Mouse (Mus musculus): Measurements from ENCODE around the gene Stub1. TPM values are rescaled to one million over a fixed set of nuclear protein-coding genes. Genes with fewer than 3 reads are reported as not detected.
A peak's percentile ranks its signal among the peaks of the same experiment; 100 is the strongest.

Stub1 gene
- polyA plus RNA-seq, 1 experiment from 2014 or later: 316 TPM

DNA sequence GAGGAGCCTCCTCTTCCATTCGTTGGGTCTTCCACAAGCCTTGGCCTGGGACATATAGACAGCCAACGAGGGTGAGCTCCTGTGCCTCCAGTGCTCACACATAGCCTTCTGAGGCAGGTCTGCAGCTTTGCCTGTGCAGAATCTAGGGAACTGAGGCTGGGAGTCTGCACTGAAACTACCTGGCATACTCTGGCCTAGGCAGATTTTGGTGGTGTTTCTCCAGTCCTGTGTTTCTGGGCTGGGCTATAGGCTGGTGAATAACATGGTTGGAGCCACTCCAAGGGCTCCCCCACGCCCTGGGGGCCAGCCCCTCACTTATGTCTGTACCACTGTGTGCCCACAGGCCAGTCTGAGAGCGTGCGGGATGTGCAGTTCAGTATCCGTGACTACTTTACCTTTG lies 7.9 kb downstream of the Stub1 start:
- H3K4me2 ChIP-seq: peak overlapping the region; percentile 99
- peaks cover 8% of the 10 kb centered on the region for H3K27me3 ChIP-seq
- peak overlapping the region; percentile 69; the same call in 1 of the 2 replicates for H3K4me3 ChIP-seq
- ATAC-seq (ENCODE audit: low read depth): no peak
- no peak overlapping the region for H3K27ac ChIP-seq (replicated peaks)
- peak overlapping the region; percentile 91; the same call in 1 of the 2 replicates for H3K9ac ChIP-seq
- peaks cover 37% of the 10 kb centered on the region for H3K36me3 ChIP-seq
- peaks cover 68% of the 10 kb centered on the region for H3K4me1 ChIP-seq (replicated peaks)
- H3K9me3 ChIP-seq: no peaks in the 10 kb centered on the region
- WGBS: 89% methylated on average over 6 of the region's 6 CpGs

DNA sequence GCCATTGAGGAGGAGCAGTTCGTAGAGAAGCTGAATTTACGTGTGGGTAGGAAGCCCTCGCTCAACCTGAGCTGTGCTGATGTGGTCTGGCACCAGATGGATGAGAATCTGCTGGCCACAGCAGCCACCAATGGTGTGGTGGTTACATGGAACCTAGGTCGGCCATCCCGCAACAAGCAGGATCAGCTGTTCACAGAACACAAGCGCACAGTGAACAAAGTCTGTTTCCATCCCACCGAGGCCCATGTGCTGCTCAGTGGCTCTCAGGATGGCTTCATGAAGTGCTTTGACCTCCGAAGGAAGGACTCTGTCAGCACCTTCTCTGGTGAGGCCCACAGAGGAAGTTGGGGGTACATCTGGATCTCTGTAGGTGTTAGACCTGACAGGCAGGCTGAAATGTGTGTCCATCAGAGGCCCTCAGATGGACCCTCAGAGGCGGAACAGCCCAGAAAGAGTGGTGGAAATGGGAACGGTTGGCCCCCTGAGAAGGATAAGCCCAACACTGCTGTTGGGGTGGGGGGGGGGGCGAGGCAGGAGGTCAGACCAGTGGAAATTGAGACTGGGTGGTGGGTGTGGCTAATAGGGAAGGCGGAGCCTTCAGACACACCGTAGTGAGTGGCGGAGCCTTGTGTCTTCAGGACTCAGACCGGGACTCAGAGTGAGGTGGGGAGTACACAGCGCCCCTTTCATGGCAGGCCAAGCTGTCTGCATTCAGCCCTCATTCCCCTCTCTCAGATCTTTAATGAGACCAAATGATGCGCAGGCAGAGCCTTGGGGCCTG lies 8.7 kb downstream of the Stub1 start:
- 74% methylated on average over 16 of the region's 17 CpGs for WGBS
- H3K36me3 ChIP-seq: peaks cover 38% of the 10 kb centered on the region
- no peak overlapping the region for H3K27ac ChIP-seq (replicated peaks)
- H3K4me2 ChIP-seq: peak overlapping the region; percentile 99
- no peak for ATAC-seq (ENCODE audit: low read depth)
- H3K9me3 ChIP-seq: no peaks in the 10 kb centered on the region
- peak overlapping the region; percentile 91 for H3K9ac ChIP-seq
- H3K4me3 ChIP-seq: peak overlapping the region; percentile 69
- H3K27me3 ChIP-seq: peaks cover 16% of the 10 kb centered on the region
- peaks cover 61% of the 10 kb centered on the region for H3K4me1 ChIP-seq (replicated peaks)

DNA sequence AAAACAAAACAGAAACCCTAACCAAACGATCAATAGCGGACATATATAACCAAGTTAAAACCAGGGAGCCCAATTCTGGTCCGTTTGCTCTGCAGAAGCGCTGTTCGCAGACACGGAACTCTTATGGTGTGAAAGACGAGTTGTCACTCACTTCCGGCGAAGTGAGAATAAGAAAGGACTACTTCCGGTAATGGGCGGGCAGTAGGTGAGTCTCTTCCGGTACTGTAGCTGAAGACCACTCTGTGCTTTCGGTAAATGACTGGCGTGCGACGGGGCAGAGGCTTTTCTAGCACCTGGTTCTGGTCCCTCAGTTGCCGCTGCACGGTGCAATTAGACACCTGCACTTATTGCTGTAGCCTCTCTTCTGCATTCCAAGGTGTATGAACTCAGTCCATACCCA lies 9.8 kb downstream of the Stub1 start, which contains the start of gene Wdr24:
Gene Wdr24 (plus strand): TSS at position 176 of the 400 bp plus-strand sequence.
- H3K27me3 ChIP-seq: peaks cover 27% of the 10 kb centered on the region
- peaks cover 45% of the 10 kb centered on the region for H3K36me3 ChIP-seq
- peak within 1 kb of the TSS; percentile 99 for H3K4me2 ChIP-seq
- 1% methylated on average over 18 of the region's 18 CpGs for WGBS
- peak within 1 kb of the TSS; percentile 76 for H3K27ac ChIP-seq (replicated peaks)
- peak; percentile 44 for ATAC-seq (ENCODE audit: low read depth)
- peak within 1 kb of the TSS; percentile 69 for H3K4me3 ChIP-seq
- H3K9ac ChIP-seq: peak within 1 kb of the TSS; percentile 91
- no peaks in the 10 kb centered on the region for H3K9me3 ChIP-seq
- peaks cover 54% of the 10 kb centered on the region for H3K4me1 ChIP-seq (replicated peaks)

DNA sequence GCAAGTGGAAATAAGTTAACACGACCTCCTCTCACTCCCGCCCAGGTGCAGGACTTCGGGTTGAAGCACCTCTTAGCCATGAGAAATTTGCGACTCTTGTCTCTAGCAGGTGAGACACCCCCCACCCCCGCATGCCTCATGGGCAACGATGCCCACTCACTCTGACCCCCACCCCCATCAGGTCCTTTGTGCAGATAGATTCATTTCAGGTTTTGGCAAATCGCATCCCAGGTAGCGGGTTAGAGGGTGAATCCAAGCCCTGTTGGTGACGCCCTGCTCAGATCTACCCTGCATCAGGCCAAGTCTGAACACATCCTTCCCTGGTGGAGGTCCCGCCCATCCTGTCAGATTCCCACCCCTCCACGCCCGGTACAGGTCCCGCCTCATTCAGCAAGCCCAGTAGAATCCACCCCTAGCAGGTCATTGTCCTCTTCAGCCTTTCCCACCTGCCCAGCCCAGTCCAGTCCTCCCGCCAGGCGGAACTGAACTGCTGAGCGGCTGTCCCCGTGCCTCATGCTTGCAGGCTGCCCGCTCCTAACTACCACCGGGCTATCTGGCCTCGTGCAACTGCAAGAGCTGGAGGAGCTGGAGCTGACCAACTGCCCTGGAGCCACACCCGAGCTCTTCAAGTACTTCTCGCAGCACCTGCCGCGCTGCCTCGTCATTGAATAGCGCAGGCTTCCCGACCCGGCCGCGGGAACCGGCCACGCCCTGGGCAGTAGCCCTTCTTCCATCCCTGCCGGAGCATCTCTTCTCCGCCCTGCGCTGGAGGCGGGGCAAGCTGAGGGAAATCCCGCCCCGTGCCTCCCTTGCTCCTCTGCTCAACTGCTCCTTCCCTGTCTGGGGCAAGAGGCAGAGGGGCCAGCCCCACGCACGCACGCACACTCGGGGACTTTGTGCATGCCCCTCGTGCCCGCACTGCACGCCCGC lies 14.1 kb downstream of the Stub1 start:
- Histone ChIP-seq H3K9me3 (no peaks in the 10 kb centered on the region), H3K9ac (no peak overlapping the region), H3K4me3 (no peak overlapping the region), H3K27me3 (peaks cover 39% of the 10 kb centered on the region), H3K36me3 (peaks cover 39% of the 10 kb centered on the region), H3K4me1 (replicated peaks) (peaks cover 11% of the 10 kb centered on the region), H3K27ac (replicated peaks) (no peak overlapping the region), H3K4me2 (no peak overlapping the region)
- no peak for ATAC-seq (ENCODE audit: low read depth)
- 7% methylated on average over 46 of the region's 46 CpGs for WGBS

DNA sequence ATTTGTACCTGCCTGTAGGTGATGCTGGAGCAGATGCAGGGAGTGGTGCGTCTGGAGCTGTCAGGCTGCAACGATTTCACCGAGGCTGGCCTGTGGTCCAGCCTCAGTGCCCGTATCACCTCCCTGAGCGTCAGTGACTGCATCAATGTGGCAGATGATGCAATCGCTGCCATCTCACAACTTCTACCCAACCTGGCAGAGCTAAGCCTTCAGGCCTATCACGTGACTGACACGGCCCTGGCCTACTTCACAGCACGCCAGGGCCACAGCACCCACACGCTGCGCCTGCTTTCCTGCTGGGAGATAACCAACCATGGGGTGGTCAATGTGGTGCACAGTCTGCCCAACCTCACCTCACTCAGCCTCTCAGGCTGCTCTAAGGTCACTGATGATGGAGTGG lies 15.5 kb downstream of the Stub1 start:
- no peak overlapping the region for H3K9ac ChIP-seq
- WGBS: 88% methylated on average over 11 of the region's 11 CpGs

DNA sequence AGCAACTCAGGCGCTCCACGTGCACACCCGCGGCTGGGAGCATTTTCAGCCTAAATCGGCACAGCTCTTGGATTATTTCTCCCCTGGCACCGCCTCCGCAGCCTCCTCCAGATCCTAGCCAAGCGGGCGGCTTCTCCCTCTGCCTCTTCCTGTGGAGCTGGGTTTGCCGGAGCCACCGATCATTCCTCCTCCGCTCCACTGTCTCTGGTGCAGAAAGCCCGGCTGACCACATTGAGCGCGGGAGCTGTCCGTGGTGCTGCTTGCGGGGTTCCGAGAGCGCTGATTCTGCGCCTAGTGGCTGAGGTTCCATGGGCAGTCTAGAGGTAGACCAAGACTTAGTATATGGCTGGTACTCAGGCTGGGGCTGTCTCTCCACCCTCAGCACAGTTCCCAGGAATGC lies 19.7 kb downstream of the Stub1 start:
- Histone ChIP-seq H3K4me1 (replicated peaks) (peaks cover 47% of the 10 kb centered on the region), H3K4me3 (peak overlapping the region; percentile 21), H3K4me2 (peak overlapping the region; percentile 47), H3K27ac (replicated peaks) (no peak overlapping the region; the same call in 1 of the 2 replicates), H3K36me3 (peaks cover 26% of the 10 kb centered on the region), H3K9ac (peak overlapping the region; percentile 53), H3K27me3 (peaks cover 18% of the 10 kb centered on the region), H3K9me3 (no peaks in the 10 kb centered on the region)
- no peak for ATAC-seq (ENCODE audit: low read depth)
- under 1% methylated on average over 20 of the region's 20 CpGs for WGBS

More for the DNA sequence above, 15.5 kb downstream of the Stub1 start:
- no peak overlapping the region for H3K4me2 ChIP-seq
- peaks cover 16% of the 10 kb centered on the region for H3K4me1 ChIP-seq (replicated peaks)
- no peak overlapping the region for H3K27ac ChIP-seq (replicated peaks)
- no peak for ATAC-seq (ENCODE audit: low read depth)
- peaks cover 39% of the 10 kb centered on the region for H3K36me3 ChIP-seq
- peaks cover 39% of the 10 kb centered on the region for H3K27me3 ChIP-seq
- H3K4me3 ChIP-seq: no peak overlapping the region
- no peaks in the 10 kb centered on the region for H3K9me3 ChIP-seq

DNA sequence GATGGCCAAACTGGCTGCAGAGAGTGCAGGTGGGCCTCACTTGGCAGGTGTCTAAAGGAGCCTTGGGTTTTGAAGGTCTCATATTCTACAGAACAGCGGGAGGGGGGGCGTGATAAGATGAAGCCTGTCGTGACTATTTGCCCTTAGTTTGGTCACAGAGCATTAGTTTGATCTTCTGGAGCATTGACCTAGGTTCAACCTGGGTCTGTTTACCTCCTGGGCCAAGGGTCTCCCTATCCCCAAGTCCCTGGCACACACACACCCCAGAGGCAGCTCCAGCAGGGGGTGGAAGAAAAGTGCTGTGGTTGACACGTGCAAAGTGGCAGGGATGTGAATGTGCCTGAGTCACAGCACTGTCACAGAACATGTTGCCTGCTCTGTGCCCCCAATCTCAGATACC lies 22.3 kb downstream of the Stub1 start:
- peak overlapping the region; percentile 97 for H3K4me2 ChIP-seq
- no peaks in the 10 kb centered on the region for H3K9me3 ChIP-seq
- H3K4me1 ChIP-seq (replicated peaks): peaks cover 53% of the 10 kb centered on the region
- H3K27ac ChIP-seq (replicated peaks): no peak overlapping the region
- peak overlapping the region; percentile 99 for H3K9ac ChIP-seq
- peaks cover 5% of the 10 kb centered on the region; the same call in 1 of the 2 replicates for H3K27me3 ChIP-seq
- peak overlapping the region; percentile 91; the same call in 1 of the 2 replicates for H3K4me3 ChIP-seq
- ATAC-seq (ENCODE audit: low read depth): no peak
- H3K36me3 ChIP-seq: 0 out of 2 replicates have a peak, but pooled peaks cover 3% of the 10 kb centered on the region
- 81% methylated on average over 4 of the region's 4 CpGs for WGBS

DNA sequence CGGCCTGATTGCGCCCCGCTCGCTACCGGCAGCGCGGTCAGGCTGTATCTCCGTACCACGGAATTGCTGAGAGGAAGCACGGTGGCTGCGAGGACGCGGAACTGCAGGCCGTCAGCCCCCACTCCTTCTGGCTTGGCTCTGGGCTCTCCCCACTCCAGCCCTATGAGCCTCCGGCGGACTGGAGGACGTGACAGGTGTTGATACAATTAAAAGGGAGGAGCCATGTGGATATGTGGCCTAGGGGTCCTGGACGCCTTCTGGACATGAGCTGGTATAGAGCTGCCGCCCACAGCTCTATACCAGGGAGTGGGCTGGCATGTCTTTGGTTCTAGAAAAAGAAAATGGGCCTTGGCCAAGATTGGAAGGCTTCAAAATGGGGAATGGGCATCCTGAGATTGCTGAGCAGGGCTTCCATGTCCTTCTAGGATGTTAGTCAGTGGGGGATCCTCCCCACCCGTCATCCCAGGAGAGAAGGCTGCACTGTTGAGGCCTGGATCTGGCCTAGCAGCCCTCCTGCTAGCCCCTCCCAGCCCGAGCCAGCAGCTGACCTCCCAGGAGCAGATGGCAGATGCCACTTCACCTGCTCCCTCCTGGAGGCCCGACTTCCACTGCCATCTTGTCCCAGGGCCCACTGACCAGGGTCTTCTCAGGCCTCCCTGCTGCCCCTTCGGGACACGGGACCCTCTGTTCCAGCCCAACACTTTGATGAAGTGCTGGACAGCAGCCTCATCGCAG lies 23.4 kb downstream of the Stub1 start:
- Histone ChIP-seq H3K27ac (replicated peaks) (peak overlapping the region; percentile 98), H3K4me3 (peak overlapping the region; percentile 91), H3K9ac (peak overlapping the region; percentile 99), H3K27me3 (peaks cover 5% of the 10 kb centered on the region; the same call in 1 of the 2 replicates), H3K4me1 (replicated peaks) (peaks cover 53% of the 10 kb centered on the region), H3K4me2 (peak overlapping the region; percentile 97), H3K9me3 (no peaks in the 10 kb centered on the region), H3K36me3 (0 out of 2 replicates have a peak, but pooled peaks cover 3% of the 10 kb centered on the region)
- peak; percentile 66 for ATAC-seq (ENCODE audit: low read depth)
- 4% methylated on average over 25 of the region's 25 CpGs for WGBS

DNA sequence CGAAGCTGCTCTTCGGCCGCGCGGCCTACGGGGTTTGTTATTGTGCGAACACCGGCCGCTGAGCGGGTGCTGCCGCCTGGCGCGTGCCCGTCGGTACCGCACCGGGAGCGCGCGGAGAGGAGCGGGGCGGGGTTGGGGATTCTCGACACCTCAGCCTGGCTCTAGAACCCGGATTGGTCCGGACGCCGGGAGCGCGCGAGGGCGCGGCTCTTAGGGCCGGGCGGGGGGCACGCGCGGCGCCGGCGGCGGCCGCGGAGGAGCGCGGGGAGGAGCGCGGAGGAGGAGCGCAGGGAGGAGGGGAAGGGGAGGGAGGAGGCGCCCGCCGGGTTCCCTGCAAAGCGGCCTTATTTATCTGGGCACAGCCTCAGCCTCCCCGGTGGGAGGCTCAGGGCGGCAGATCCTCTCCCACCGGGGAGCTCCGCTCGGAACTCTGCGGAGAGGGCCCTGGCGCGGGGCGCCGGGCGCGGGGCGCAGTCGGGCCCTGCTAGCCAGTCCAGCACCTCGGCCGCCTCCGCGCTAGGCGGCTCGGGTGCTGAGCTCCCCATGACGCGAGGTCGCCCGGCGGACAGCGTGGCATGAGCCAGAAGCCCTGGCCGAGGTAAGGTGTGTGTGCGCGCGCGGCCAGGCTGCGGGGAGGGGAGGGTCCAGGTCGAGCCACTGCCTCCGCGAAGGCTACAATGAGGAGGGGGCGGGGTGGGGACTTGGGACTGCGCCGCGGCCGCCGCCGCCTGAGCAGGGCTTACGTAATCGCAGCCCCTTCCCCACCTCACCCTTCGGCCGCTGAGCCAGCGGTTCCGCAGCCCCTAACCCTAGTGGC lies 24.2 kb downstream of the Stub1 start, which contains the start of gene Fbxl16:
Gene Fbxl16 (plus strand): TSS at position 297 of the 817 bp plus-strand sequence.
- Histone ChIP-seq H3K27ac (replicated peaks) (peak within 1 kb of the TSS; percentile 98), H3K4me1 (replicated peaks) (peaks cover 55% of the 10 kb centered on the region), H3K36me3 (0 out of 2 replicates have a peak, but pooled peaks cover 3% of the 10 kb centered on the region), H3K4me3 (peak within 1 kb of the TSS; percentile 91), H3K4me2 (peak within 1 kb of the TSS; percentile 97), H3K9me3 (no peaks in the 10 kb centered on the region), H3K9ac (peak within 1 kb of the TSS; percentile 99), H3K27me3 (peaks cover 5% of the 10 kb centered on the region; the same call in 1 of the 2 replicates)
- ATAC-seq (ENCODE audit: low read depth): peak; percentile 90
- WGBS: 1% methylated on average over 66 of the region's 100 CpGs

DNA sequence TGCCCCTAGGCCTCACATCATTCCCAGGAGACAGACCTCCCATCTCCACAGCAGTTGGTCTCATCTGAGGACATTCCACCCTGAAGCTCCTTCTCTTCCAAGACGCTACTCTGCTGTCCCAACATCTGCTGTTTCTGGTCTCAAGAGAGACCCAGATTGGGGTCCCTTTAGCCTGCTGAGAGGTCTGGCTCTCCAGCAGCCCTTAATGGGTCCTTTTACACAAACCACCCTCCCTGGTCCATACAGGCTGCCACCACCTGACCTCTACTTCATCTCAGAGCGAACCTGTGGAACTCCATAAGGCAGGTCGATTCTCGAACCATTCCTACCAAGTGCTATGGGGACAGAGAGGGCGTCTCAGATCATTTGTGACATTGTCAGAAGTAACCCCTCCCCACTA lies 25.2 kb downstream of the Stub1 start:
- Histone ChIP-seq H3K4me1 (replicated peaks) (peaks cover 56% of the 10 kb centered on the region), H3K9ac (peak overlapping the region; percentile 99), H3K27ac (replicated peaks) (peak overlapping the region; percentile 98), H3K27me3 (peaks cover 5% of the 10 kb centered on the region; the same call in 1 of the 2 replicates), H3K9me3 (no peaks in the 10 kb centered on the region), H3K4me3 (peak overlapping the region; percentile 91), H3K4me2 (peak overlapping the region; percentile 97), H3K36me3 (0 out of 2 replicates have a peak, but pooled peaks cover 3% of the 10 kb centered on the region)
- ATAC-seq (ENCODE audit: low read depth): no peak
- WGBS: 31% methylated on average over 5 of the region's 5 CpGs
